Mouse (Mus musculus) thymus, adult 2 months (tissue): Measurements from ENCODE around the gene Ext2.

ENCODE experiments used
- CTCF ChIP-seq: fragments of 200-500 bp; IDR thresholded peaks from 2 replicates; pipeline ENCODE4 v1.5.1; 2012; ENCODE audit warnings: mild to moderate bottlenecking, control low read depth, low read length, moderate library complexity, borderline replicate concordance; ENCODE audit not compliant: control insufficient read depth, poor library complexity, insufficient read depth; ENCODE audit errors: extremely low read depth
- POLR2A ChIP-seq: fragments of 200-500 bp; IDR thresholded peaks from 2 replicates; pipeline ENCODE4 v1.6.1; 2012; ENCODE audit warnings: mild to moderate bottlenecking, low read length, control low read depth, moderate library complexity; ENCODE audit not compliant: control insufficient read depth, poor library complexity, insufficient read depth; ENCODE audit errors: extremely low read depth

- TF ChIP-seq CTCF (no peak), POLR2A (no peak)
These were observed 129.3 kb downstream of the Ext2 start for GRCm38 (mm10) chr2:93693101-93693500.
